Mouse (Mus musculus): ENCODE measurements at regions not wholly inside any gene's neighbourhood (a gene's known extent, or its start where the extent isn't known, plus 50 kb on each side); places are given as distances from the start of the nearest gene placed in this dataset.

DNA sequence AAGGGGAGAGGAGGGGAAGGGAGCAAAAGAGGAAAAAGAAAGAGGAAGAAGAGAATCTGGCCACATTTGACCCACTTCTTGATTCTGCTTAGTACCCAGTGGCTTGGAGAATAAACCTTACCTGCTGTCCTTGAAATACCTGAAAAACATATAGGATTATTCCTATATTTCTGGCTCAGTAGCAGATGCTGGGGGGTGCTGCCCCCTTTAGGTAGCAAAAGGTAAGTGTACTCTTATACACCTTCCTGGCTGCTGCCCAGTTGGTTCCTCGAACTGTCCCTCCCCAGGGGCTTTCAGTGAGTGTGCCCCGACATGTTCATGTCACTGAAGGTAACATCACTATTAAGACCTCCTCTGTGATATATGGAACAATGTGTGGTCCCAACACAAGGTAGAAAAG, 180.7 kb upstream of the Kdm8 start:
- Histone ChIP-seq H3K9me3 (replicated peaks; ENCODE audit: insufficient read depth, low read length) (no peaks in the 10 kb centered on the region), H3K4me1 (ENCODE audit: control insufficient read depth in 1 of 2, insufficient read depth in 2 of 2, low read length in 2 of 2) (no peaks in the 10 kb centered on the region)
- TF ChIP-seq EP300 (IDR thresholded peaks at IDR 0.05; ENCODE audit: low read depth in 1 of 2, low read length in 2 of 2) = no peak
- TF ChIP-seq RAD21 (IDR thresholded peaks at IDR 0.05; ENCODE audit: low read depth, low read length) = peak; percentile 2; the same call in 1 of the 2 replicates
- no peak for TF ChIP-seq UBTF (IDR thresholded peaks at IDR 0.05; ENCODE audit: borderline replicate concordance, insufficient read depth, low read depth, low read length)

DNA sequence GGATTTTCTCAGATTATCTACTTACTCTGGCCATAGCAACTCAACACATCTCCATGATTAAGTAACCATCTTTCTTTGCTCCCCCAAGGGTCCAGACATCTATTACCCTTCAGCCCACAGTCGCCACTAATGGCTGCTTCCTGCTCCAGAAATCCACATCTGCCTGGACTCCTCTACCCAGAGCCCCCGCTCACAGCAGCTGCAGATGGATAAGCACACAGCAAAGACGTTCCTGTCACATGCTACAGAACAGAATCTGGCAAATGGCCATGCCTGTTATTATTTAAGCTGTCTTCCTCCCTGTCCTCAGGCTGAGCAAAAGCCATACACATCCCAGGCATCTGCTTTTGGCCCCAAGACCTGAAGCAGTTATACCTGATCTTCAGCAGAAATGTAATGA, 173.8 kb upstream of the Kdm8 start:
- no peak for DNase-seq (ENCODE audit: low read depth, low spot score)
- Histone ChIP-seq H3K9me3 (replicated peaks; ENCODE audit: insufficient read depth, low read length) (no peaks in the 10 kb centered on the region), H3K79me2 (ENCODE audit: control insufficient read depth, insufficient read depth, low read length, poor library complexity) (no peaks in the 10 kb centered on the region), H3K4me3 (ENCODE audit: control insufficient read depth in 1 of 2, insufficient read depth in 1 of 2, low read depth in 2 of 2, low read length in 2 of 2) (no peak overlapping the region), H3K36me3 (ENCODE audit: control insufficient read depth in 1 of 2, insufficient read depth in 2 of 2, low read length in 2 of 2) (no peaks in the 10 kb centered on the region), H3K9ac (ENCODE audit: control insufficient read depth, low read depth, low read length, poor library complexity, severe bottlenecking) (no peak overlapping the region), H3K27ac (ENCODE audit: control insufficient read depth, low read depth, low read length) (no peak overlapping the region), H3K27me3 (ENCODE audit: control insufficient read depth in 1 of 2, insufficient read depth in 2 of 2, low read length in 2 of 2) (no peaks in the 10 kb centered on the region), H3K4me1 (ENCODE audit: control insufficient read depth in 1 of 2, insufficient read depth in 2 of 2, low read length in 2 of 2) (no peaks in the 10 kb centered on the region)
- no peak for TF ChIP-seq CHD2 (IDR thresholded peaks at IDR 0.05; ENCODE audit: low read length)
- no peak for TF ChIP-seq CTCF (IDR thresholded peaks at IDR 0.05 in 2 of 3, conservative IDR thresholded peaks at IDR 0.05 in 1 of 3; ENCODE audit: control insufficient read depth in 1 of 3, insufficient read depth in 1 of 3, low read depth in 2 of 3, low read length in 3 of 3, poor library complexity in 1 of 3, severe bottlenecking in 1 of 3)
- TF ChIP-seq ZC3H11A (IDR thresholded peaks at IDR 0.05; ENCODE audit: low read depth, low read length) = no peak
- no peak for TF ChIP-seq POLR2AphosphoS5 (IDR thresholded peaks at IDR 0.05; ENCODE audit: borderline replicate concordance, low read depth, low read length)
- no peak for TF ChIP-seq HCFC1 (IDR thresholded peaks at IDR 0.05; ENCODE audit: low read depth, low read length)

More for the DNA sequence above, 180.7 kb upstream of the Kdm8 start:
- Histone ChIP-seq H3K79me2 (ENCODE audit: control insufficient read depth, insufficient read depth, low read length, poor library complexity) (no peaks in the 10 kb centered on the region), H3K27ac (ENCODE audit: control insufficient read depth, low read depth, low read length) (no peak overlapping the region), H3K9ac (ENCODE audit: control insufficient read depth, low read depth, low read length, poor library complexity, severe bottlenecking) (no peak overlapping the region), H3K4me3 (ENCODE audit: control insufficient read depth in 1 of 2, insufficient read depth in 1 of 2, low read depth in 2 of 2, low read length in 2 of 2) (no peak overlapping the region), H3K27me3 (ENCODE audit: control insufficient read depth in 1 of 2, insufficient read depth in 2 of 2, low read length in 2 of 2) (no peaks in the 10 kb centered on the region), H3K36me3 (ENCODE audit: control insufficient read depth in 1 of 2, insufficient read depth in 2 of 2, low read length in 2 of 2) (no peaks in the 10 kb centered on the region)
- DNase-seq (ENCODE audit: low read depth, low spot score) = no peak

DNA sequence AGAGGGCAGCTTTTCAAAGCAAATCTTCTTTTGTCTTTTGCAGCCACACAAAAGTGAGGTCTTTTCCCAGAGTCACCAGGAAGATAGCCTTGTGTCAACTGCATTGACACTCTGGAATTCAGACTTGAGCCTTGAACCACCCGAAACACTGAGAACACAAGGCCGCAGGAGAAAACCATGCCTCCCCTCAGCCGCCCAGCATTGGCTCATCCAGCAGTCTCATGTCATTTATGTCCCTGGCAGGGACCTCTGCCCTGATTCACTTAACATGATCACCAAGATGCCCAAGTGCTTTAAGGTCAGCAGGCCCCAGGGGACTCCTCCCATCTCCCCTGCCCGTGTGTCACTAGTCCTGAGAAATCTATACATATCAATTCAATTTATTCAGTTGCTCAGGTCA, 173.1 kb upstream of the Kdm8 start:
- Histone ChIP-seq H3K79me2 (ENCODE audit: control insufficient read depth, insufficient read depth, low read length, poor library complexity) (no peaks in the 10 kb centered on the region), H3K9ac (ENCODE audit: control insufficient read depth, low read depth, low read length, poor library complexity, severe bottlenecking) (no peak overlapping the region), H3K36me3 (ENCODE audit: control insufficient read depth in 1 of 2, insufficient read depth in 2 of 2, low read length in 2 of 2) (no peaks in the 10 kb centered on the region), H3K27ac (ENCODE audit: control insufficient read depth, low read depth, low read length) (no peak overlapping the region), H3K4me3 (ENCODE audit: control insufficient read depth in 1 of 2, insufficient read depth in 1 of 2, low read depth in 2 of 2, low read length in 2 of 2) (no peak overlapping the region), H3K4me1 (ENCODE audit: control insufficient read depth in 1 of 2, insufficient read depth in 2 of 2, low read length in 2 of 2) (no peaks in the 10 kb centered on the region), H3K27me3 (ENCODE audit: control insufficient read depth in 1 of 2, insufficient read depth in 2 of 2, low read length in 2 of 2) (no peaks in the 10 kb centered on the region), H3K9me3 (replicated peaks; ENCODE audit: insufficient read depth, low read length) (no peaks in the 10 kb centered on the region)
- no peak for DNase-seq (ENCODE audit: low read depth, low spot score)
- TF ChIP-seq TCF12 (IDR thresholded peaks at IDR 0.05; ENCODE audit: low read depth, low read length) = no peak
- no peak for TF ChIP-seq ZNF384 (IDR thresholded peaks at IDR 0.05; ENCODE audit: low read depth, low read length)
- TF ChIP-seq MAFK (IDR thresholded peaks at IDR 0.05; ENCODE audit: borderline replicate concordance, low read depth, low read length) = no peak
- TF ChIP-seq POLR2AphosphoS5 (IDR thresholded peaks at IDR 0.05; ENCODE audit: borderline replicate concordance, low read depth, low read length) = no peak
- TF ChIP-seq CTCF (IDR thresholded peaks at IDR 0.05 in 2 of 3, conservative IDR thresholded peaks at IDR 0.05 in 1 of 3; ENCODE audit: control insufficient read depth in 1 of 3, insufficient read depth in 1 of 3, low read depth in 2 of 3, low read length in 3 of 3, poor library complexity in 1 of 3, severe bottlenecking in 1 of 3) = no peak
- TF ChIP-seq MYB (IDR thresholded peaks at IDR 0.05; ENCODE audit: low read depth, low read length) = no peak
- no peak for TF ChIP-seq POLR2AphosphoS2 (IDR thresholded peaks at IDR 0.05; ENCODE audit: low read length)
- no peak for TF ChIP-seq MYC (IDR thresholded peaks at IDR 0.05; ENCODE audit: low read depth, low read length)
- no peak for TF ChIP-seq SMC3 (IDR thresholded peaks at IDR 0.05; ENCODE audit: low read depth, low read length)
- no peak for TF ChIP-seq MEF2A (IDR thresholded peaks at IDR 0.05; ENCODE audit: extremely low read depth, insufficient replicate concordance, low read depth, low read length, poor library complexity, severe bottlenecking)

All from MEL (cell line).